Mouse (Mus musculus): ENCODE results near the gene Ankrd65.

Ankrd65 gene

GRCm38 (mm10) chr4:155847591-155848352, 57.5 kb downstream of the Ankrd65 start:
- DNase-seq (ENCODE audit: low read depth, low spot score): no peak

GRCm38 (mm10) chr4:155848434-155849095, 58.3 kb downstream of the Ankrd65 start:
- no peak for DNase-seq (ENCODE audit: low read depth, low spot score)

Data from retina, adult 2 months (tissue).